Mouse (Mus musculus): Measurements from ENCODE around the gene Bpifa1. TPM values are rescaled to one million over a fixed set of nuclear protein-coding genes. Genes with fewer than 3 reads are reported as not detected.
"Not testable (repeated sequence)": the region's sequence is repeated elsewhere in the genome, so short reads cannot be mapped to it uniquely, and the experiment has no call there.

Gene Bpifa1
- not detected in 2 replicates for polyA plus RNA-seq (2012; rRNA removed)

GRCm38 (mm10) chr2:154142580-154142979 lies at the start of gene Bpifa1:
Gene Bpifa1 (plus strand): TSS chr2:154142880.
- no peak for DNase-seq (ENCODE audit: low read depth)

GRCm38 (mm10) chr2:154097734-154098133 lies 44.9 kb upstream of the Bpifa1 start:
- no peak for DNase-seq (ENCODE audit: low read depth)

DNA sequence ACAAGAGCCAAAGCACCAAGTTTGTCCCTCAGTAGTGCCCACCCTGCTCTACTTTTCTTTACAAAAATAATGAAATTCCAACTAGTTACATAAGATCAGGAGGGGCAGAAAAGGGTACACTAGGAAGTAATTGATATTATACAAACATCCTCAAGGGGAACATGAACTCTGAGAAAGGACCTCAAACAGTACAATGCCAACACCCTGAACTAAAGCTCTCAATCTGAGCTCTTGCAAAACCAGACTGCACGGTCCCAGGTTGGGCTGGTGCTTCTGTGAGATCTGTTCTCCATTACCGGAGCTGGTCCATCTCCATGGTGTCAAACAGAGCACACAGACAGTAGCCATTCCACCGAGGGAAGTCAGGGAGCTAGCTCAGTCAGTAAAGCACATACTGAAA lies 25.3 kb upstream of the Bpifa1 start:
- no peak for DNase-seq (ENCODE audit: low read depth)

GRCm38 (mm10) chr2:154130120-154130519 lies 12.6 kb upstream of the Bpifa1 start, which contains the start of gene Bpifa3:
Gene Bpifa3 (plus strand): TSS chr2:154130336.
- no peak for DNase-seq (ENCODE audit: low read depth)

GRCm38 (mm10) chr2:154143735-154144134 lies 1.1 kb downstream of the Bpifa1 start:
- DNase-seq (ENCODE audit: low read depth): no peak

GRCm38 (mm10) chr2:154147496-154147895 lies 4.8 kb downstream of the Bpifa1 start:
- no peak for DNase-seq (ENCODE audit: low read depth)

DNA sequence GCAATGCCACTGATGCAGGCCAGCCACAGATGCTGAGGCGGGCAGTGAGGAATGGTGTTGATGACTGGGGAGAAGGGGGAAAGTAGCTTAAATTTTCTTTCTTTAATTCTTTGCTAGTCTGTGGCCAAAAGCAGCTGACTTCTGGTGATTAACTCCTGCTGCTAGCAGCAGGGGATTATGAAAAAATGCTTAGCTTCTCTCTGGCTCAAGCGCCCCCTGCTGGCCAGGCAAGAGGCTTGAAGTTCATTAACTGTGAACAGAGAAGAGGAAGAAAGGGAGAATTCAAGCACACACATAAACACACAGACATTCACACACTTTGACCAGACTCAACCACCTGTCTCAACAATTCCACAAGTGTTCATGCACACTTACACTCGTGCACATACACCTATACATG lies 15.8 kb downstream of the Bpifa1 start:
- DNase-seq (ENCODE audit: low read depth): no peak

GRCm38 (mm10) chr2:154162307-154162706 lies 19.6 kb downstream of the Bpifa1 start, which contains the start of gene Bpifa5:
Gene Bpifa5 (plus strand): TSS chr2:154162607.
- no peak for DNase-seq (ENCODE audit: low read depth)

GRCm38 (mm10) chr2:154163306-154163705 lies 20.6 kb downstream of the Bpifa1 start:
- DNase-seq (ENCODE audit: low read depth): no peak

DNA sequence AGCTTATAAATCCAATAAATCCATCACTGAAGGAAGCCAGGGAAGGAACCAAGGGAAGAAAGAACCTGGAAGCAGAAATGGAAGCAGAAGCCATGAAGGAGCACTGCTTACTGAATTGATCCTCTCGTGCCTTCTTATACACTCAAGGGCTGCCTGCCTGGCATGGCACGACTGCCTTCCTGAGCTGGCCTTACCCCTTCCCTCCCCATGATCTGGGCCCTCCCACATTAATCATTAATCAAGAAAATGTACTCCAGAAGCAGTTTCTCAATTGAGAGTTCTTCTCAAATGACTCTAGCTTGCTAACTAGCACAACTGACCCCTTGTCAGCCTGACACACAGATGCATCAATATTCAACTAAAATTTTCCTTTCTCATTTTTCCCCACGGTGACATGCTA lies 26.5 kb downstream of the Bpifa1 start:
- no peak for DNase-seq (ENCODE audit: low read depth)

- DNase-seq (ENCODE audit: low read depth): no peak
Measured at GRCm38 (mm10) chr2:154171621-154172020, 28.9 kb downstream of the Bpifa1 start.

DNA sequence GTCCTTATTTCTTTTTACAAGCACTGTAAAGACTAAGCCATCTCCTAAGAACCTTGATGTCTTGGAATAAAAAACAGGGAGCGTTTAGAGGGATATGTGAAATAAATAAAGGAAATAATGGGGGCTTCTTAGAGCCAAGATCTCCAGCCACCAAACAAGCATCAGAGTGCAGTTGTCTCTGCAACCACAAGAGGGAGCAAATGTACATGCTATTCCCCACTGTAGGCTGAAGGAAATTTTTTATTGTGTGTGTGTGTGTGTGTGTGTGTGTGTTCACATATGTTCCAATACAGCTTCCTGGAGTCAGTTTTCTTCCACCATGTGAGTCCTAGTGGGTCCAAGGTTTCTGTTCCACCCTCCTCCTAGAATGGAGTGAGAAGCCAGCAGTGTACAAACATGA lies 30.6 kb downstream of the Bpifa1 start:
- DNase-seq (ENCODE audit: low read depth): no peak

DNA sequence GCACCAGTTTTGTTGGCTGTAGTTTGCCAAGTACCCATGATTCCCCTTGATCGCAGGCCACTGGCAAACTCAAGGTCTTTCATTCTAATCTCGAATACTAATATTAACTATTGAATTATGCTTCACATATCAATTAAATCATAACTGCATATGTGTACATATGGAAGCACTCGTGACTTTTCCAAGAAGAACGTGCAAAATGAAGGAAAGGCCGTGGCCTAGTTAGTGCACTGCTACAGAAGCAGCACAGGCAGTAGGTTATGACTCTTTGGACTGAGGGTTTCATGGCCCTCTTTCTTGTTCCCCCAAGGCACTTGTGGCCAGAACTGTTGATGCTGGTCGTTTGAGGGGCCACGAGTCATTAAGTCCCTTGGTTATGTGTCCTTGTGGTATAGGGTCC lies 39.2 kb downstream of the Bpifa1 start:
- DNase-seq (ENCODE audit: low read depth): not testable (repeated sequence)

- not testable (repeated sequence) for DNase-seq (ENCODE audit: low read depth)
Measured at GRCm38 (mm10) chr2:154183061-154183460, 40.4 kb downstream of the Bpifa1 start.

GRCm38 (mm10) chr2:154185319-154185718 lies 42.6 kb downstream of the Bpifa1 start:
- no peak for DNase-seq (ENCODE audit: low read depth)

- DNase-seq (ENCODE audit: low read depth): no peak
Measured at GRCm38 (mm10) chr2:154185748-154186147, 43.1 kb downstream of the Bpifa1 start.

- no peak for DNase-seq (ENCODE audit: low read depth)
Measured at GRCm38 (mm10) chr2:154187468-154187867, 44.8 kb downstream of the Bpifa1 start.

DNA sequence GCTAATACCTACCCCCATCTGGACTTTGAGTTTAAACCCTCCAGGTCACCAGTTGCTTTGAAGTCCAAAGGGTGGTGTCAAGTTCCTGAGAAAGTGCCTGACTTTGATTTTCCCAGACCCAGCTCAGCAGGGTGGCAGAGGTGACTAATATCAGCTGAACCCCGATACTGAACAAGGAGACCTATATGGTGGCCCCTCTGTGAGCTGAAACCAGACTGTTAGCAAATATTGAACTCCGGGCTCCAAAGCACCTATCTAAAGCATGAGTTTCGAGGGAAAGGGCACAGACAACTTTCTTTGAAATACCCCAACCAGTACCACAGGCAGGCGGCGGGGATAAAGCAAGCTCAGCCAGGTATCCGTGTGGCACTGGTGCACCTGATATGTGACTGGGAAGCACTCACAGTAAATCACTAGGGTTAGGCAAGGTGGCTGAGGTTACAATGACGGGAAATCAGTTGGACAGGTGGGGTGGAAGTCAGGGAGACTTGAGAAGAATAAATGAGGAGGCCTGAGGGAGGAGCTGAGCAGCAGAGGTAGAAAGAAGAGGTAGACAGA lies 47.3 kb downstream of the Bpifa1 start:
- DNase-seq (ENCODE audit: low read depth): no peak

DNA sequence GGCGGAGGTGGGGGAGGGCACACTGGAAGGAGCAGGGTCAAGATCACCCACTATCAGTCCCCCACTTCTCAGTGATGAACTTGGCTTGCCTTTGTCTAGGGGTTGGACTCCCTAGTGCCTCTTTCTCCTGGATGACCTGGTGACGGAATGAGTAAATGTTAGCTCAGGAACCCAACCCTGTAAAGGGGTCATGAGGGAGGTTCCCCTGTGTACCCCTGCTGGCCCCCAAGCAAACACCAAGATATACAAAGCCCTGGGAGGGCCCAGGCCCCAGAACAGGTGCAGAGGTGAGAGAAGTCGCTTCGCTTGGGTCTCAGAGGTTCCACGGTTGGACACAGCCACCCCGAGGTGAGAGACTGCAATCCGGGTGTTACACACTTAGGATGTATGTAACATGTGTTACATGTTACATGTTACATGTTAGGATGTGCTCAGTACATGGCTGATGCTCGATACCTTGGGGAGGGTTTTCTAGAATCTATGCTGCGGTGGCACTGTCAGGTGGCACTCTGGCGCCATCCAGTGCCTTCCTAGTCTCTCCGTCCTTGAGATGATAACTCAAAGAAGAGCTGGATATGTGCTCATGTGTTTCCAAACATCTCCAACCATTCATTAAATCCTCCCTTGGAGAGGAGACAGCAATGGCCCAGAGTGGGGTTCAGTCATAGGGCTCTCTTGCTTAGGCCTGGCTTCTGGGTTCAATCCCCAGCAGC lies 48.0 kb downstream of the Bpifa1 start, which contains the start of gene Bpifb1:
TSS of gene Bpifb1 (plus strand) at position 273 of the 713 bp plus-strand sequence.
- DNase-seq (ENCODE audit: low read depth): no peak

DNA sequence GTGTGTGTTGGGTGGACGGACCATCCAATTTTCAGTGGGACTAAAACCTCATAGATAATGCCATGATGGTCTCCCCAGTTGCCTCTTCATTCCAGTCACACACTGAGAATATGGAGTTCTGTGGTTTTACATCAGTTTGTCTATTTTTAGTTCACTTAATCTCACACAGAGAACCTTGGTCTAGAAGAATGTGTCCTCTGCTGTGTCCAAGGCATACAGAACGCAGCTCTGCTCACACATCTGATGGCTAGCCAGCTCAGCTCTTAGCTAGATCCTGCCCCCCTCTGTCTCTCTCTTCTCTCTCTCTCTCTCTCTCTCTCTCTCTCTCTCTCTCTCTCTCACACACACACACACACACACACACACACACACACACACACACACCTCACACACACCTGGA lies 49.5 kb downstream of the Bpifa1 start:
- DNase-seq (ENCODE audit: low read depth): no peak

- no peak for DNase-seq (ENCODE audit: low read depth)
Measured at GRCm38 (mm10) chr2:154193071-154193470, 50.4 kb downstream of the Bpifa1 start.

GRCm38 (mm10) chr2:154193994-154194504 lies 51.4 kb downstream of the Bpifa1 start:
- no peak for DNase-seq (ENCODE audit: low read depth)

DNA sequence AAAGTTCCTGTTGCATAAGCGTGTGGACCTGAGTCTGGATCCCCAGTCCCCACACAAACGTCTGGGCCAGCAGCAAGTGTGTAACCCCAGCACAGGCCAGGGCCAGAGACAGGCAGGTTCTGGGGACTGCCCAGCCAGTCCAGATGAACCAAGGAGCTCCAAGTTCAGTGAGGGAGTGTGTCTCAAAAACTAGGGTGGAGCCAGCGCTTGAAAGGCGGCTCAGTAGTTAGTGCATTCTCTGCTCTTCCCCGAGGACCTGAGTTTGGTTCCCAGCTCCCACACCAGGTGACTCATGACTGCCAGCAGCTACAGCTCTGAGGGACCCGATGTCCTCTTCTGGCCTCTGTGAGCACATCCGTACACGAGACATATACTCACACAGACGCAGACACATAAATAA lies 54.4 kb downstream of the Bpifa1 start:
- DNase-seq (ENCODE audit: low read depth): no peak
